Mouse (Mus musculus) embryonic stem cell, embryonic (primary cell): ENCODE measurements at regions not wholly inside any gene's neighbourhood (a gene's known extent, or its start where the extent isn't known, plus 50 kb on each side); places are given as distances from the start of the nearest gene placed in this dataset.

ENCODE experiments used
- CTCF ChIA-PET, 4 experiments: fragments of 300-600 bp in 2 of 4; fragments of 350-600 bp in 2 of 4; sonication (Branson Sonifier 250); formaldehyde crosslinking; loops; one replicate each; lab custom pipeline; 2022; ENCODE audit warnings: inconsistent platforms in 2 of 4; lab: Charles Lee
- POLR2A ChIA-PET, 4 experiments: fragments of 300-600 bp in 2 of 4; fragments of 350-600 bp in 2 of 4; sonication (Branson Sonifier 250); formaldehyde crosslinking; loops; one replicate each; lab custom pipeline; 2022; ENCODE audit warnings: antibody characterized with exemption in 4 of 4, inconsistent platforms in 1 of 4; lab: Charles Lee

DNA sequence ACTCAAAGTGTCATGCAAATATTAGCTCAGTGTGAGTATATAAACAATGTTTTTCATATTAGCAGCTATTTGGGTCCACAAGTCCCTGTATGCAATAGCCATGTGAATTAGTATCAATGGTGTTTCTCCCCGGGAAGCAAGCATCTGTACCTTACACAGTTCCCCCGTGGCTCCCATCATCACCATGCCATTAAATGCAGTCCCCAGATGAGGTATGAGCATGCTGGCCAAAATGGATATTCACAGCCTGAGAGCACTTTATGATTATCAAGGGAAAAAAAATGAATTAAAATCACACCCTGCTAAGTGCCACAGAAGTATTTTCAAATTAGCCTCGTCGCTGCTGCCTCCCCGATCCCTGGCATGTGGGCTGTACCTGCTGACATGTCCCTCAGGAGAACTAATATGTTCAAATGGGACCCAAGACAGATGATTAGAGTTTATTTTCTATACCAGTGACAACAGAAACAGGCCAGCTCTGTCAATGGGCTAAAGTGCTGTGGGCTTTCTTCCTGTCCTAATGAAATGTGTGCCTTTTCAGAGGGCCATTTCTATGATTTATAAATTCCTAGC, 64.4 kb upstream of the Onecut1 start:
- POLR2A ChIA-PET = no interaction called here
- CTCF ChIA-PET = no interaction called here

- CTCF ChIA-PET = no interaction called here
- POLR2A ChIA-PET = interaction anchor here in 2 of 4 experiments (0.6 to 0.8 kb wide), 2 partner anchors 25 to 66 kb away, joined by 3 read pairs; no protein-coding TSS in a partner anchor
These were observed 60.6 kb upstream of the Onecut1 start for GRCm38 (mm10) chr9:74801091-74801490.

DNA sequence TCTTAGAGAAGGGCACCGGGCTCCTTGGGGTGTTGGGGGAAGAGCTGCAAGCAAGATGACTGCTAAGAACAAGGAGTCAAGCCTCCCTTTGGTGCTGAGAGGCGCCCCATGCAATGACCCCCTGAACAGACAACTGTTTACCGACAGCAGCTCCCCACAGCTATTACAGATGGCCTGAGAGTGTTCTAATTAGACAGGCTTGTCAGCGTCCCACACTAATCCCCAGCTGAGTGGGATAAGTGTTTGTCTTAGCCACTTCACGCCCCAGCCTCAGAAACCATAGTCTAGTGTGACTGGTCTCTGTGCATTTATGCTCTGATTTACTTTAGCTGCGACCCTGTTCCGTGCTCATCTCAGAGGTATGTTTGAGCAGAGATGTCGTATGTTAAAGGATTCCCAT, 50.3 kb upstream of the Onecut1 start:
- ChIA-PET POLR2A (interaction anchor here in 1 of 4 experiments (0.6 kb wide), 1 partner anchor 57 kb away, joined by 4 read pairs; no protein-coding TSS in a partner anchor), CTCF (no interaction called here)
